Comparison of ENCODE assay signal across 30 mouse cellular contexts in genomic region chr10:120489611-120490010, GRCm38 (mm10). TPM values are rescaled to one million over a fixed set of nuclear protein-coding genes. Genes with fewer than 3 reads are reported as not detected.
"Had no signal": no experiment of that assay in that cellular context is flagged by ENCODE, and none has a peak within 500 bp of the region (broad histone marks: within the 10 kb centered on the region; RNA-seq: fewer than 3 reads in every experiment).

No protein-coding gene starts in this region.

- H3K9ac ChIP-seq: heart, embryonic 12.5 days; hindbrain, embryonic 12.5 days; hindbrain, embryonic 14.5 days; kidney, embryonic 15.5 days; limb, embryonic 12.5 days; limb, embryonic 15.5 days; liver, embryonic 12.5 days; liver, embryonic 14.5 days had no signal

- H3K4me3 ChIP-seq: gastrocnemius, adult 2 months; heart, embryonic 10.5 days; heart, embryonic 12.5 days; hindbrain, embryonic 10.5 days; hindbrain, embryonic 12.5 days; kidney, embryonic 15.5 days; left cerebral cortex, adult 2 months; limb, embryonic 12.5 days; limb, embryonic 15.5 days; liver, embryonic 12.5 days had no signal

- ATAC-seq: hindbrain, embryonic 16.5 days; inflammation-experienced regulatory T-cells, adult 6 months; intestine, postnatal 0 days; liver, embryonic 12.5 days had no signal

- H3K27ac ChIP-seq: gastrocnemius, adult 2 months; heart, embryonic 10.5 days; hindbrain, embryonic 10.5 days; hindbrain, embryonic 12.5 days; hindbrain, embryonic 14.5 days; kidney, embryonic 15.5 days; kidney, postnatal 0 days; left cerebral cortex, adult 2 months; limb, embryonic 12.5 days; limb, embryonic 15.5 days; liver, embryonic 12.5 days; liver, embryonic 14.5 days had no signal

- H3K27me3 ChIP-seq: heart, embryonic 12.5 days; hindbrain, embryonic 12.5 days; kidney, embryonic 15.5 days; limb, embryonic 12.5 days; limb, embryonic 15.5 days; liver, embryonic 12.5 days had no signal

- DNase-seq: gastrocnemius, adult 2 months; gastrocnemius, postnatal 10 days; gastrocnemius, postnatal 25 days; heart, adult 18-20 months; heart, postnatal 10 days; heart, postnatal 4 days; kidney, adult 2 months; kidney, adult 9 months; kidney, postnatal 14 days; kidney, postnatal 36 days; layer of hippocampus, adult 9-11 months; layer of hippocampus, postnatal 36 days had no signal

- H3K4me2 ChIP-seq: heart, embryonic 12.5 days; hindbrain, embryonic 12.5 days; hindbrain, embryonic 14.5 days; kidney, embryonic 15.5 days; limb, embryonic 12.5 days; limb, embryonic 15.5 days; liver, embryonic 12.5 days had no signal

- H3K36me3 ChIP-seq: heart, embryonic 12.5 days; hindbrain, embryonic 10.5 days; hindbrain, embryonic 12.5 days; kidney, embryonic 15.5 days; limb, embryonic 12.5 days; limb, embryonic 15.5 days; liver, embryonic 12.5 days had no signal

- H3K9me3 ChIP-seq: limb, embryonic 15.5 days; liver, embryonic 12.5 days had no signal

- H3K4me1 ChIP-seq: heart, embryonic 12.5 days; hindbrain, embryonic 12.5 days; kidney, embryonic 15.5 days; liver, embryonic 12.5 days had no signal

RNA-seq across cellular contexts. Expression of gene Hmga2, which starts 13.3 kb away (rescaled TPM):
- total RNA-seq: heart, adult 18-20 months; heart, adult 8-10 months; heart, postnatal 25 days; liver, adult 2 months had no signal
